Mouse (Mus musculus): ENCODE measurements at regions not wholly inside any gene's neighbourhood (a gene's known extent, or its start where the extent isn't known, plus 50 kb on each side); places are given as distances from the start of the nearest gene placed in this dataset.

DNA sequence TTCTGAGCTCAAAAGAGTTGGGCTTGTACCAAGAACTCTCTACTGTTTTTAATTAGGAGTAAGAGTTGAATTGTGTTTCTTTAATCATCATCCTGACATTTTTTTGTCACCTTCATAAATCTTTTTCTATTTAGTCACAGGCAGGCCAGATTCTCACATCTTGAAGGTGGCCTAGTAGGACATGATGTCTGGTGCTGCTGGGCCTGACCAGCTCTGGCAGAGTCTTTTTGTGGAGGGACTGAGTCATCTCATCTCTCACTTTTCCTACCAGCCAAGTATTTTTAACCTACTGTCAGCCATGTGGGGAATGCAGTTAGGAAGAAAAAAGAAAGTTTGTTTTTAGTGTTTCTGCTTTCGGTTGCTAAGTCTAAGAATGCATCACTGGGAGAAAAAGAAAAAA lies 506.7 kb upstream of the Tbl1xr1 start:
- TF ChIP-seq CTCF (IDR thresholded peaks at IDR 0.05; ENCODE audit: borderline replicate concordance, insufficient read depth, low read depth, low read length) (no peak), POLR2A (IDR thresholded peaks at IDR 0.05; ENCODE audit: borderline replicate concordance, insufficient read depth, low read length) (no peak)
